Mouse (Mus musculus) liver, embryonic 11.5 days (tissue): Measurements from ENCODE around the gene 4930539E08Rik. TPM values are rescaled to one million over a fixed set of nuclear protein-coding genes. Genes with fewer than 3 reads are reported as not detected.

Experiments used
- ATAC-seq: fragments of 200-750 bp; cut with Nextera tagmentation; replicated peaks from 2 replicates; pipeline ENCODE4 v1.8.0; 2017; ENCODE audit warnings: moderate number of reproducible peaks, mild to moderate bottlenecking, moderate TSS enrichment, moderate library complexity; ENCODE audit not compliant: low FRiP score
- DNase-seq: peaks from one replicate; pipeline ENCODE4 v3.0.0-alpha.2; 2017; ENCODE audit warnings: low spot score
- H3K27ac ChIP-seq: fragments of 300-500 bp; sonication (generic); 2 replicates; pipeline ENCODE4 v1.5.1; 2014; ENCODE audit warnings: mild to moderate bottlenecking, low read depth, low read length, control low read depth
- H3K27me3 ChIP-seq: fragments of 300-500 bp; sonication (generic); replicated peaks from 2 replicates; pipeline ENCODE4 v1.6.1; 2014; ENCODE audit warnings: low read length, mixed read lengths; ENCODE audit not compliant: control insufficient read depth, insufficient read depth
- H3K36me3 ChIP-seq: fragments of 300-500 bp; sonication (generic); 2 replicates; pipeline ENCODE4 v1.6.1; 2014; ENCODE audit warnings: mild to moderate bottlenecking, low read length, moderate library complexity, mixed read lengths; ENCODE audit not compliant: control insufficient read depth, insufficient read depth
- H3K4me1 ChIP-seq: fragments of 300-500 bp; sonication (generic); replicated peaks from 2 replicates; pipeline ENCODE4 v1.6.1; 2014; ENCODE audit warnings: low read length, mixed read lengths; ENCODE audit not compliant: control insufficient read depth, insufficient read depth
- H3K4me2 ChIP-seq: fragments of 300-500 bp; sonication (generic); 2 replicates; pipeline ENCODE4 v1.6.1; 2014; ENCODE audit warnings: mild to moderate bottlenecking, control low read depth, moderate library complexity
- H3K4me3 ChIP-seq: fragments of 300-500 bp; sonication (generic); 2 replicates; pipeline ENCODE4 v1.5.1; 2014; ENCODE audit warnings: low read depth, low read length, control low read depth
- H3K9ac ChIP-seq: fragments of 300-500 bp; sonication (generic); 2 replicates; pipeline ENCODE4 v1.6.1; 2014; ENCODE audit warnings: low read depth, low read length, control low read depth
- H3K9me3 ChIP-seq: fragments of 300-500 bp; sonication (generic); 2 replicates; pipeline ENCODE4 v1.6.1; 2016; ENCODE audit warnings: low read length, inconsistent platforms, mixed read lengths; ENCODE audit not compliant: control insufficient read depth
- WGBS: fragments of 180-500 bp; shearing (Covaris S2); extraction: QIAGEN DNeasy Blood & Tissue Kit; methylation state at CpG from one replicate; pipeline ENCODE4 v1.1.7; 2014; 5-methylcytosine and 5-hydroxymethylcytosine counted together
- polyA plus RNA-seq: library from polyadenylated mRNA; unstranded; fragments of >200 nt; fragmentation: Nextera tagmentation; extraction: Ambion mirVana; gene quantifications from 2 replicates; pipeline ENCODE4 v1.2.1, GENCODE M21; 2014

4930539E08Rik gene
- 0.08 and 0.48 TPM in 2 replicates for polyA plus RNA-seq

- H3K4me2 ChIP-seq = no peak within 1 kb of the TSS
- no peaks in the 10 kb centered on the region for H3K36me3 ChIP-seq
- no peaks in the 10 kb centered on the region for H3K27me3 ChIP-seq
- H3K4me3 ChIP-seq = no peak within 1 kb of the TSS
- DNase-seq = no peak
- H3K9ac ChIP-seq = no peak within 1 kb of the TSS
- 69% methylated on average over 12 of the region's 12 CpGs for WGBS
- no peaks in the 10 kb centered on the region; the same call in 1 of the 2 replicates for H3K4me1 ChIP-seq
- ATAC-seq = no peak
- no peaks in the 10 kb centered on the region for H3K9me3 ChIP-seq
- H3K27ac ChIP-seq = no peak within 1 kb of the TSS
Observed at GRCm38 (mm10) chr17:28915060-28915628, at the start of gene 4930539E08Rik. Gene 4930539E08Rik (minus strand): TSS chr17:28915324.

GRCm38 (mm10) chr17:28961596-28961995 is 46.5 kb upstream of the 4930539E08Rik start:
- peaks cover 56% of the 10 kb centered on the region for H3K36me3 ChIP-seq
- no peaks in the 10 kb centered on the region for H3K27me3 ChIP-seq
- ATAC-seq (no peak), DNase-seq (no peak)
- no peak overlapping the region for H3K4me2 ChIP-seq
- no peak overlapping the region for H3K4me3 ChIP-seq
- 81% methylated on average over 10 of the region's 10 CpGs for WGBS
- peaks cover 21% of the 10 kb centered on the region for H3K4me1 ChIP-seq
- H3K9ac ChIP-seq = no peak overlapping the region
- peak overlapping the region; percentile 43; the same call in 1 of the 2 replicates for H3K27ac ChIP-seq
- H3K9me3 ChIP-seq = no peaks in the 10 kb centered on the region

- Histone ChIP-seq H3K4me2 (no peak overlapping the region), H3K9me3 (no peaks in the 10 kb centered on the region), H3K9ac (no peak overlapping the region), H3K4me3 (no peak overlapping the region), H3K4me1 (peaks cover 21% of the 10 kb centered on the region), H3K27me3 (no peaks in the 10 kb centered on the region), H3K27ac (peak overlapping the region; percentile 25; the same call in 1 of the 2 replicates), H3K36me3 (peaks cover 51% of the 10 kb centered on the region)
- DNase-seq = no peak
- 59% methylated on average over 10 of the region's 10 CpGs for WGBS
- ATAC-seq = no peak
Observed at GRCm38 (mm10) chr17:28960597-28960996, 45.5 kb upstream of the 4930539E08Rik start.

- H3K4me2 ChIP-seq = peak overlapping the region; percentile 93
- H3K27ac ChIP-seq = no peak overlapping the region
Observed at GRCm38 (mm10) chr17:28954416-28954815, 39.3 kb upstream of the 4930539E08Rik start.

GRCm38 (mm10) chr17:28953251-28953650 is 38.1 kb upstream of the 4930539E08Rik start:
- no peak for DNase-seq

More at GRCm38 (mm10) chr17:28954416-28954815, 39.3 kb upstream of the 4930539E08Rik start:
- WGBS = 71% methylated on average over 9 of the region's 9 CpGs
- Histone ChIP-seq H3K4me3 (peak overlapping the region; percentile 20; the same call in 1 of the 2 replicates), H3K27me3 (no peaks in the 10 kb centered on the region), H3K4me1 (peaks cover 23% of the 10 kb centered on the region), H3K9ac (no peak overlapping the region), H3K36me3 (peaks cover 4% of the 10 kb centered on the region; the same call in 1 of the 2 replicates), H3K9me3 (no peaks in the 10 kb centered on the region)
- DNase-seq (no peak), ATAC-seq (no peak)

DNA sequence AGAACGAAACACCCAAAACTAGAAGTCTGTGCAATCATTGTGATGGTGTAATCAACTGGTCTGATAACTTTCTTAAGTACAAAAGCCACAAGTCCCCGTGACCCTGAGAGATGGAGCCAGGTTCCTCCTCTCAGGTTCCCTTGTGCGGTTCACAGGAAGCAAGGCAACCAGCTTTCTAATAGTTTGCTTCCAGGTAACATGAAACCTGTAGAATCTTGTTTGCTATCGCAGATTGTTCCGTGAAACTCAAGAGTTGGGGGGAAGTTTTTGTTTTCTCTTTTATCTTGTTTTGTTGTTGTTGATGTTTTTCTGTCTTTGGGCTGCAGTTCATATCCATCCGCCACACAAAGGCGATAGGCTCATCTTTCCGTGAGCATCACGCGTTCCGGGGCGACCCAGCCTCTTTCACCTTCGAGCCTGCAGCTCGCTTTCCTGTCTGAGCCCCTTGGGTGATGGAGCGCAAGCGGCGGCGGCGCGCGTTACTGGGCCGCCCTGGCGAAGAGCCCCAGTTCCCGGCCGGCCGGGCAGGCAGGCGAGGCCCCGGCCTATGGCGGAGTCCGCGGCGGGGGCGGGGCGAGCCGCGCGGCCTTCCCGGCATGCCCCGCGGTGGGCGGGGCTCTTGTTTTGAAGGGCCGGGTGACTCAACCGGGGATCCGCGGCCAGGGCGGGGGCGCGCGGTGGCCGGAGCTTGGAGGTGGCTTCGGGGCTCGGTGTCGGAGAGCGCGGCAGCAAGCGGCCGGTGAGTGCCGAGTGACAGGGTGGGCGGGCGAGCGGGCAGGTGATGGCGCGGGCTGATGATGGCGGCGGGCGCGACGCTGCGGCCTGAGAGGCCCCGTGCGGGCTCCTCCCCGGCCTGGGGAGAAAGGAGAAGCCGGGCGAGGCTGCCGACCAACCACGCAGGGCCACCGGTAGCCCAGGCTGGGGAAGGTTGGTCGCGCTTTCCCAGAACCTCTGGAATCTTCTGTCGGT is 37.0 kb upstream of the 4930539E08Rik start, which contains the start of gene Kctd20:
Gene Kctd20, plus strand, starts transcription at position 120 of the 969 bp plus-strand sequence.
- H3K4me2 ChIP-seq = peak within 1 kb of the TSS; percentile 93
- peak within 1 kb of the TSS; percentile 85 for H3K9ac ChIP-seq
- no peaks in the 10 kb centered on the region for H3K9me3 ChIP-seq
- under 1% methylated on average over 79 of the region's 80 CpGs for WGBS
- no peaks in the 10 kb centered on the region for H3K27me3 ChIP-seq
- peak; percentile 98 for DNase-seq
- peaks cover 21% of the 10 kb centered on the region for H3K4me1 ChIP-seq
- peak within 1 kb of the TSS; percentile 87 for H3K27ac ChIP-seq
- peak; percentile 89 for ATAC-seq
- peak within 1 kb of the TSS; percentile 60 for H3K4me3 ChIP-seq
- peaks cover 4% of the 10 kb centered on the region; the same call in 1 of the 2 replicates for H3K36me3 ChIP-seq

More at GRCm38 (mm10) chr17:28953251-28953650, 38.1 kb upstream of the 4930539E08Rik start:
- peak overlapping the region; percentile 93 for H3K4me2 ChIP-seq
- H3K27me3 ChIP-seq = no peaks in the 10 kb centered on the region
- ATAC-seq = no peak
- peaks cover 4% of the 10 kb centered on the region; the same call in 1 of the 2 replicates for H3K36me3 ChIP-seq
- no peaks in the 10 kb centered on the region for H3K9me3 ChIP-seq
- peak overlapping the region; percentile 87 for H3K27ac ChIP-seq
- peak overlapping the region; percentile 60 for H3K4me3 ChIP-seq
- WGBS = 8% methylated on average over 9 of the region's 9 CpGs
- peaks cover 21% of the 10 kb centered on the region for H3K4me1 ChIP-seq
- H3K9ac ChIP-seq = peak overlapping the region; percentile 85

GRCm38 (mm10) chr17:28950751-28951150 is 35.6 kb upstream of the 4930539E08Rik start:
- Histone ChIP-seq H3K4me3 (no peak overlapping the region), H3K27ac (peak overlapping the region; percentile 87; the same call in 1 of the 2 replicates), H3K36me3 (no peaks in the 10 kb centered on the region), H3K4me1 (peaks cover 21% of the 10 kb centered on the region), H3K27me3 (no peaks in the 10 kb centered on the region), H3K9me3 (no peaks in the 10 kb centered on the region), H3K4me2 (peak overlapping the region; percentile 93), H3K9ac (no peak overlapping the region)
- DNase-seq (no peak), ATAC-seq (no peak)
- WGBS = 55% methylated on average over 4 of the region's 4 CpGs

GRCm38 (mm10) chr17:28948661-28949060 is 33.5 kb upstream of the 4930539E08Rik start:
- Histone ChIP-seq H3K9me3 (no peaks in the 10 kb centered on the region), H3K27me3 (no peaks in the 10 kb centered on the region), H3K4me1 (peaks cover 12% of the 10 kb centered on the region), H3K27ac (no peak overlapping the region), H3K9ac (no peak overlapping the region), H3K4me2 (no peak overlapping the region), H3K36me3 (no peaks in the 10 kb centered on the region), H3K4me3 (no peak overlapping the region)
- ATAC-seq (no peak), DNase-seq (no peak)
- WGBS = 88% methylated on average over 4 of the region's 4 CpGs
